ENCODE assay signal across 10 mouse cellular contexts in the genomic region with DNA sequence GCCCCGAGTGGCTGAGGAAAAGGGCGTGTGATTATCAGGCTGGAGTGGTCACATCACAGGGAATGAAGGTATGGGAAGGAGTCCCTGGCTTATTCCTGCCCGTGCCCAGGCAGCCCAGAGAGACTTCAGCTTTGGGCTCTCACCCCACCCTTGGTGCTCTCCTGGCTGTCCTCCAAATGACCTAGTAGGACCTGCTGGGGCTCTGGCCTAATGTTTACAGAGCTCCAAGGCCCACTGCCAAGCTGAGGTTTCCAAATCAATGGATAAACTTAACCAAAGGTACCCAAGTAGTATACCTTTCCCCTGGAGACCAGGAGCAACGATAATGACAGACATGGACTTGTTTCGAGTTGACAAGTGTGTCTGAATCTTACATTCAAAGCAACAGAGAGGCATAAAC.
DNase-seq lines count a peak whose midpoint lies in the region; ATAC-seq and TF ChIP-seq lines count a peak whose summit lies in the region.
"Had no signal": no experiment of that assay in that cellular context is flagged by ENCODE, and none has a peak within 500 bp of the region (broad histone marks: within the 10 kb centered on the region; RNA-seq: fewer than 3 reads in every experiment).

No protein-coding gene starts in this region.

- DNase-seq in adrenal gland, postnatal 25 days, result peak; percentile 9
- DNase-seq in kidney, adult 9 months, result peak; percentile 56
- DNase-seq in lung, postnatal 0 days (ENCODE audit: low spot score), result peak; percentile 39
- DNase-seq in thymus, postnatal 36 days, result no peak
- DNase-seq: thymus, adult 2 months had no signal

- H3K4me3 ChIP-seq in intestine, embryonic 16.5 days (ENCODE audit: low read length), result no peak overlapping the region
- no peak overlapping the region for H3K4me3 ChIP-seq in intestine, postnatal 0 days (ENCODE audit: low read depth, low read length)
- H3K4me3 ChIP-seq in lung, postnatal 0 days (ENCODE audit: low read depth, low read length), result no peak overlapping the region
- no peak overlapping the region for H3K4me3 ChIP-seq in hindbrain, embryonic 12.5 days
- H3K4me3 ChIP-seq: erythroblast, embryonic 14.5 days had no signal

- H3K36me3 ChIP-seq in intestine, embryonic 16.5 days (ENCODE audit: control insufficient read depth, insufficient read depth, low read length), result no peaks in the 10 kb centered on the region
- peaks cover 13% of the 10 kb centered on the region; the same call in 1 of the 2 replicates for H3K36me3 ChIP-seq in intestine, postnatal 0 days (ENCODE audit: control insufficient read depth, insufficient read depth)
- no peaks in the 10 kb centered on the region for H3K36me3 ChIP-seq in lung, postnatal 0 days (ENCODE audit: insufficient read depth, low read length)
- H3K36me3 ChIP-seq in hindbrain, embryonic 12.5 days, result 0 out of 2 replicates have a peak, but pooled peaks cover 3% of the 10 kb centered on the region

- no peak for TF ChIP-seq CTCF in intestine, postnatal 0 days (IDR thresholded peaks at IDR 0.05; ENCODE audit: low read depth)
- TF ChIP-seq CTCF in lung, postnatal 0 days (IDR thresholded peaks at IDR 0.05), result no peak

- no peak overlapping the region for H3K9ac ChIP-seq in intestine, embryonic 16.5 days (ENCODE audit: low read depth, low read length)
- no peak overlapping the region for H3K9ac ChIP-seq in intestine, postnatal 0 days (ENCODE audit: low read depth, low read length)
- no peak overlapping the region for H3K9ac ChIP-seq in lung, postnatal 0 days (replicated peaks; ENCODE audit: low read depth)
- no peak overlapping the region for H3K9ac ChIP-seq in hindbrain, embryonic 12.5 days

- no peak for TF ChIP-seq EP300 in lung, postnatal 0 days (IDR thresholded peaks at IDR 0.05)

- no peaks in the 10 kb centered on the region for H3K9me3 ChIP-seq in intestine, embryonic 16.5 days (ENCODE audit: control insufficient read depth, low read length)
- H3K9me3 ChIP-seq in intestine, postnatal 0 days (ENCODE audit: control insufficient read depth), result no peaks in the 10 kb centered on the region
- H3K9me3 ChIP-seq in lung, postnatal 0 days (ENCODE audit: low read length), result no peaks in the 10 kb centered on the region
- H3K9me3 ChIP-seq in hindbrain, embryonic 12.5 days (replicated peaks), result no peaks in the 10 kb centered on the region

- no peaks in the 10 kb centered on the region for H3K4me1 ChIP-seq in intestine, embryonic 16.5 days (ENCODE audit: control insufficient read depth, insufficient read depth, low read length)
- no peaks in the 10 kb centered on the region for H3K4me1 ChIP-seq in intestine, postnatal 0 days (replicated peaks; ENCODE audit: control insufficient read depth, insufficient read depth, low read length)
- H3K4me1 ChIP-seq in lung, postnatal 0 days (ENCODE audit: insufficient read depth, low read depth, low read length), result no peaks in the 10 kb centered on the region
- no peaks in the 10 kb centered on the region for H3K4me1 ChIP-seq in hindbrain, embryonic 12.5 days

- H3K4me2 ChIP-seq in intestine, embryonic 16.5 days (ENCODE audit: low read depth, low read length), result no peak overlapping the region
- H3K4me2 ChIP-seq in intestine, postnatal 0 days (replicated peaks; ENCODE audit: low read depth), result no peak overlapping the region
- no peak overlapping the region for H3K4me2 ChIP-seq in lung, postnatal 0 days (replicated peaks; ENCODE audit: low read depth, low read length)
- no peak overlapping the region for H3K4me2 ChIP-seq in hindbrain, embryonic 12.5 days (replicated peaks)

- 0 out of 2 replicates have a peak, but pooled peaks have one; percentile 40 for ATAC-seq in intestine, embryonic 16.5 days
- no peak for ATAC-seq in intestine, postnatal 0 days
- peak; percentile 43 for ATAC-seq in lung, postnatal 0 days
- ATAC-seq in hindbrain, embryonic 12.5 days (ENCODE audit: low FRiP score), result no peak

- H3K27ac ChIP-seq in intestine, embryonic 16.5 days (ENCODE audit: low read length), result no peak overlapping the region
- H3K27ac ChIP-seq in intestine, postnatal 0 days (ENCODE audit: low read depth, low read length), result no peak overlapping the region
- no peak overlapping the region for H3K27ac ChIP-seq in lung, postnatal 0 days (ENCODE audit: low read length)
- no peak overlapping the region for H3K27ac ChIP-seq in hindbrain, embryonic 12.5 days
- H3K27ac ChIP-seq: kidney, postnatal 0 days had no signal

- H3K27me3 ChIP-seq in intestine, embryonic 16.5 days (replicated peaks; ENCODE audit: control insufficient read depth, insufficient read depth, low read length), result no peaks in the 10 kb centered on the region
- no peaks in the 10 kb centered on the region for H3K27me3 ChIP-seq in intestine, postnatal 0 days (replicated peaks; ENCODE audit: control insufficient read depth, insufficient read depth, low read length)
- no peaks in the 10 kb centered on the region for H3K27me3 ChIP-seq in lung, postnatal 0 days (replicated peaks; ENCODE audit: insufficient read depth, low read length)
- no peaks in the 10 kb centered on the region for H3K27me3 ChIP-seq in hindbrain, embryonic 12.5 days

- 81% methylated on average over 5 of the region's 5 CpGs for WGBS in intestine, embryonic 16.5 days
- WGBS in intestine, postnatal 0 days, result 83% methylated on average over 5 of the region's 5 CpGs
- WGBS in lung, postnatal 0 days, result 65% methylated on average over 5 of the region's 5 CpGs
- WGBS in hindbrain, embryonic 12.5 days, result 87% methylated on average over 5 of the region's 5 CpGs

Comparison
In these comparisons a context has a peak if more than half of its experiments do, and no peak if none do; other contexts are left out.
1. ATAC-seq: peak in intestine, embryonic 16.5 days (single experiment) and lung, postnatal 0 days (single experiment); none in intestine, postnatal 0 days (single experiment) and hindbrain, embryonic 12.5 days (single experiment).
2. DNase-seq: peak in adrenal gland, postnatal 25 days (single experiment), kidney, adult 9 months (single experiment) and lung, postnatal 0 days (single experiment); none in thymus, postnatal 36 days (0 of 2).